Mouse (Mus musculus) embryonic facial prominence, embryonic 10.5 days (tissue): ENCODE results near the gene Srcap. TPM values are rescaled to one million over a fixed set of nuclear protein-coding genes. Genes with fewer than 3 reads are reported as not detected.
"Not testable (repeated sequence)": the region's sequence is repeated elsewhere in the genome, so short reads cannot be mapped to it uniquely, and the experiment has no call there.

ENCODE experiments used
- DNase-seq: peaks from one replicate; pipeline ENCODE4 v3.0.0-alpha.2; 2017; ENCODE audit warnings: low spot score
- H3K27ac ChIP-seq: fragments of 300-500 bp; sonication (generic); replicated peaks from 2 replicates; pipeline ENCODE4 v1.5.1; 2016; ENCODE audit warnings: mild to moderate bottlenecking
- H3K27me3 ChIP-seq: fragments of 300-500 bp; sonication (generic); replicated peaks from 2 replicates; pipeline ENCODE4 v1.6.1; 2016; ENCODE audit warnings: low read depth, mild to moderate bottlenecking; ENCODE audit not compliant: poor library complexity, severe bottlenecking
- H3K36me3 ChIP-seq: fragments of 300-500 bp; sonication (generic); replicated peaks from 2 replicates; pipeline ENCODE4 v1.6.1; 2016; ENCODE audit warnings: mild to moderate bottlenecking, moderate library complexity
- H3K4me1 ChIP-seq: fragments of 300-500 bp; sonication (generic); 2 replicates; pipeline ENCODE4 v1.6.1; 2016
- H3K4me3 ChIP-seq: fragments of 300-500 bp; sonication (generic); 2 replicates; pipeline ENCODE4 v1.5.1; 2016; ENCODE audit warnings: mild to moderate bottlenecking, moderate library complexity
- H3K9me3 ChIP-seq: fragments of 300-500 bp; sonication (generic); 2 replicates; pipeline ENCODE4 v1.6.1; 2016; ENCODE audit warnings: mild to moderate bottlenecking
- WGBS: fragments of 180-500 bp; shearing (Covaris S2); methylation state at CpG from one replicate; pipeline ENCODE4 v1.1.7; 2016; 5-methylcytosine and 5-hydroxymethylcytosine counted together
- polyA plus RNA-seq: library from polyadenylated mRNA; unstranded; fragments of >200 nt; fragmentation: Nextera tagmentation; extraction: Ambion mirVana; gene quantifications from 2 replicates; pipeline ENCODE4 v1.2.1, GENCODE M21; 2016

The Srcap gene
- polyA plus RNA-seq = 55.8 and 62.8 TPM in 2 replicates

- DNase-seq = peak; percentile 97
- Histone ChIP-seq H3K4me3 (peak within 1 kb of the TSS; percentile 82), H3K27me3 (no peaks in the 10 kb centered on the region), H3K36me3 (peaks cover 34% of the 10 kb centered on the region), H3K4me1 (peaks cover 24% of the 10 kb centered on the region), H3K27ac (peak within 1 kb of the TSS; percentile 99), H3K9me3 (no peaks in the 10 kb centered on the region)
- WGBS = under 1% methylated on average over 37 of the region's 37 CpGs
Measured at GRCm38 (mm10) chr7:127511808-127512230, at the start of gene Srcap. Srcap (plus strand) TSS chr7:127511983.

- no peaks in the 10 kb centered on the region for H3K27me3 ChIP-seq
- H3K27ac ChIP-seq = no peak overlapping the region
- 91% methylated on average over 3 of the region's 3 CpGs for WGBS
- no peak overlapping the region for H3K4me3 ChIP-seq
- H3K4me1 ChIP-seq = peaks cover 5% of the 10 kb centered on the region; the same call in 1 of the 2 replicates
- no peaks in the 10 kb centered on the region for H3K9me3 ChIP-seq
- DNase-seq = no peak
- peaks cover 93% of the 10 kb centered on the region for H3K36me3 ChIP-seq
Measured at GRCm38 (mm10) chr7:127465191-127465590, 46.6 kb upstream of the Srcap start.

GRCm38 (mm10) chr7:127465670-127466069 is 46.1 kb upstream of the Srcap start:
- H3K27ac ChIP-seq, DNase-seq, H3K27me3 ChIP-seq, H3K4me1 ChIP-seq, H3K9me3 ChIP-seq, H3K4me3 ChIP-seq: not testable (repeated sequence)
- WGBS = 94% methylated on average over 2 of the region's 2 CpGs
- peaks cover 88% of the 10 kb centered on the region for H3K36me3 ChIP-seq

- Histone ChIP-seq H3K9me3 (no peaks in the 10 kb centered on the region), H3K36me3 (peaks cover 79% of the 10 kb centered on the region), H3K27ac (no peak overlapping the region), H3K4me3 (no peak overlapping the region), H3K27me3 (no peaks in the 10 kb centered on the region), H3K4me1 (peaks cover 7% of the 10 kb centered on the region; the same call in 1 of the 2 replicates)
- DNase-seq = no peak
- WGBS = 96% methylated on average over 4 of the region's 4 CpGs
Measured at GRCm38 (mm10) chr7:127466606-127467005, 45.2 kb upstream of the Srcap start.

GRCm38 (mm10) chr7:127470011-127470715 is 41.6 kb upstream of the Srcap start:
- peak overlapping the region; percentile 92 for H3K4me3 ChIP-seq
- H3K9me3 ChIP-seq = no peaks in the 10 kb centered on the region
- DNase-seq = peak; percentile 60
- H3K27me3 ChIP-seq = no peaks in the 10 kb centered on the region
- WGBS = 10% methylated on average over 10 of the region's 10 CpGs
- H3K27ac ChIP-seq = peak overlapping the region; percentile 95
- peaks cover 18% of the 10 kb centered on the region for H3K4me1 ChIP-seq
- peaks cover 67% of the 10 kb centered on the region for H3K36me3 ChIP-seq

- Histone ChIP-seq H3K27me3 (no peaks in the 10 kb centered on the region), H3K9me3 (no peaks in the 10 kb centered on the region), H3K36me3 (peaks cover 67% of the 10 kb centered on the region), H3K4me3 (peak overlapping the region; percentile 92), H3K27ac (peak overlapping the region; percentile 95), H3K4me1 (peaks cover 18% of the 10 kb centered on the region)
- under 1% methylated on average over 46 of the region's 46 CpGs for WGBS
- DNase-seq = peak; percentile 93
Measured at GRCm38 (mm10) chr7:127470743-127471645, 40.8 kb upstream of the Srcap start.

GRCm38 (mm10) chr7:127471646-127472010 is 40.2 kb upstream of the Srcap start:
- Histone ChIP-seq H3K9me3 (no peaks in the 10 kb centered on the region), H3K4me3 (peak overlapping the region; percentile 92), H3K36me3 (peaks cover 67% of the 10 kb centered on the region), H3K27ac (peak overlapping the region; percentile 95), H3K27me3 (no peaks in the 10 kb centered on the region), H3K4me1 (peaks cover 22% of the 10 kb centered on the region)
- no peak for DNase-seq
- 0% methylated on average over 25 of the region's 25 CpGs for WGBS

- Histone ChIP-seq H3K27ac (peak overlapping the region; percentile 95), H3K9me3 (no peaks in the 10 kb centered on the region), H3K4me3 (peak overlapping the region; percentile 92), H3K36me3 (peaks cover 67% of the 10 kb centered on the region), H3K4me1 (peaks cover 26% of the 10 kb centered on the region), H3K27me3 (no peaks in the 10 kb centered on the region)
- no peak for DNase-seq
- WGBS = 2% methylated on average over 7 of the region's 7 CpGs
Measured at GRCm38 (mm10) chr7:127472060-127472459, 39.7 kb upstream of the Srcap start.

GRCm38 (mm10) chr7:127473705-127474104 is 38.1 kb upstream of the Srcap start:
- Histone ChIP-seq H3K27ac (no peak overlapping the region), H3K36me3 (peaks cover 52% of the 10 kb centered on the region), H3K4me1 (peaks cover 33% of the 10 kb centered on the region), H3K27me3 (no peaks in the 10 kb centered on the region), H3K4me3 (0 out of 2 replicates have a peak overlapping the region, but pooled peaks have one; percentile 6), H3K9me3 (no peaks in the 10 kb centered on the region)
- 87% methylated on average over 5 of the region's 5 CpGs for WGBS
- DNase-seq = no peak

GRCm38 (mm10) chr7:127474378-127475070 is 37.3 kb upstream of the Srcap start:
- DNase-seq = no peak
- WGBS = 91% methylated on average over 6 of the region's 6 CpGs

GRCm38 (mm10) chr7:127475186-127475740 is 36.5 kb upstream of the Srcap start:
- DNase-seq = no peak
- 93% methylated on average over 11 of the region's 11 CpGs for WGBS
- H3K4me1 ChIP-seq = peaks cover 39% of the 10 kb centered on the region
- 0 out of 2 replicates have a peak overlapping the region, but pooled peaks have one; percentile 16 for H3K4me3 ChIP-seq
- H3K27me3 ChIP-seq = no peaks in the 10 kb centered on the region
- no peak overlapping the region for H3K27ac ChIP-seq
- peaks cover 47% of the 10 kb centered on the region for H3K36me3 ChIP-seq
- H3K9me3 ChIP-seq = no peaks in the 10 kb centered on the region

More at GRCm38 (mm10) chr7:127474378-127475070, 37.3 kb upstream of the Srcap start:
- H3K4me1 ChIP-seq = peaks cover 37% of the 10 kb centered on the region
- peaks cover 44% of the 10 kb centered on the region for H3K36me3 ChIP-seq
- H3K9me3 ChIP-seq = no peaks in the 10 kb centered on the region
- no peaks in the 10 kb centered on the region for H3K27me3 ChIP-seq
- H3K27ac ChIP-seq = no peak overlapping the region
- H3K4me3 ChIP-seq = no peak overlapping the region

GRCm38 (mm10) chr7:127476336-127476735 is 35.4 kb upstream of the Srcap start:
- H3K27ac ChIP-seq = no peak overlapping the region
- WGBS = 96% methylated on average over 11 of the region's 11 CpGs
- no peaks in the 10 kb centered on the region for H3K9me3 ChIP-seq
- peaks cover 58% of the 10 kb centered on the region for H3K36me3 ChIP-seq
- H3K4me1 ChIP-seq = peaks cover 47% of the 10 kb centered on the region
- H3K27me3 ChIP-seq = no peaks in the 10 kb centered on the region
- no peak for DNase-seq
- H3K4me3 ChIP-seq = 0 out of 2 replicates have a peak overlapping the region, but pooled peaks have one; percentile 99
